Mouse (Mus musculus): ENCODE measurements around the gene Ier5l. TPM values are rescaled to one million over a fixed set of nuclear protein-coding genes. Genes with fewer than 3 reads are reported as not detected.

Gene Ier5l
- polyA plus RNA-seq, 1 experiment from 2014 or later, result 1.6 TPM

GRCm38 (mm10) chr2:30464411-30464810 is 9.6 kb downstream of the Ier5l start:
- no peak overlapping the region for H3K9ac ChIP-seq
- ATAC-seq, result no peak

GRCm38 (mm10) chr2:30463904-30464330 is 10.1 kb downstream of the Ier5l start:
- peak; percentile 96 for ATAC-seq

More at GRCm38 (mm10) chr2:30464411-30464810, 9.6 kb downstream of the Ier5l start:
- H3K4me3 ChIP-seq (replicated peaks), result peak overlapping the region; percentile 23
- H3K27me3 ChIP-seq (replicated peaks), result no peaks in the 10 kb centered on the region
- peak overlapping the region; percentile 74 for H3K27ac ChIP-seq
- H3K36me3 ChIP-seq, result no peaks in the 10 kb centered on the region
- H3K9me3 ChIP-seq, result no peaks in the 10 kb centered on the region
- H3K4me2 ChIP-seq (replicated peaks), result peak overlapping the region; percentile 59
- 49% methylated on average over 5 of the region's 5 CpGs for WGBS
- peaks cover 24% of the 10 kb centered on the region for H3K4me1 ChIP-seq (replicated peaks)

GRCm38 (mm10) chr2:30463341-30463761 is 10.7 kb downstream of the Ier5l start:
- Histone ChIP-seq H3K4me3 (replicated peaks) (peak overlapping the region; percentile 23), H3K27ac (peak overlapping the region; percentile 74), H3K27me3 (replicated peaks) (no peaks in the 10 kb centered on the region), H3K4me1 (replicated peaks) (peaks cover 19% of the 10 kb centered on the region), H3K9ac (no peak overlapping the region), H3K9me3 (no peaks in the 10 kb centered on the region), H3K36me3 (no peaks in the 10 kb centered on the region), H3K4me2 (replicated peaks) (peak overlapping the region; percentile 59)
- 6% methylated on average over 5 of the region's 5 CpGs for WGBS
- peak; percentile 79 for ATAC-seq

More at GRCm38 (mm10) chr2:30463904-30464330, 10.1 kb downstream of the Ier5l start:
- Histone ChIP-seq H3K36me3 (no peaks in the 10 kb centered on the region), H3K9ac (no peak overlapping the region), H3K27me3 (replicated peaks) (no peaks in the 10 kb centered on the region), H3K4me3 (replicated peaks) (peak overlapping the region; percentile 23), H3K27ac (peak overlapping the region; percentile 74), H3K4me1 (replicated peaks) (peaks cover 20% of the 10 kb centered on the region), H3K9me3 (no peaks in the 10 kb centered on the region), H3K4me2 (replicated peaks) (peak overlapping the region; percentile 59)
- WGBS, result 3% methylated on average over 9 of the region's 9 CpGs

GRCm38 (mm10) chr2:30459241-30459640 is 14.8 kb downstream of the Ier5l start:
- WGBS, result 90% methylated on average over 6 of the region's 6 CpGs
- ATAC-seq, result no peak
- H3K27ac ChIP-seq, result no peak overlapping the region

GRCm38 (mm10) chr2:30458349-30458748 is 15.7 kb downstream of the Ier5l start:
- Histone ChIP-seq H3K27ac (no peak overlapping the region), H3K4me3 (replicated peaks) (no peak overlapping the region), H3K36me3 (no peaks in the 10 kb centered on the region), H3K9ac (no peak overlapping the region), H3K27me3 (replicated peaks) (no peaks in the 10 kb centered on the region), H3K4me2 (replicated peaks) (no peak overlapping the region), H3K9me3 (no peaks in the 10 kb centered on the region), H3K4me1 (replicated peaks) (peaks cover 6% of the 10 kb centered on the region; the same call in 1 of the 2 replicates)
- no peak for ATAC-seq
- WGBS, result 77% methylated on average over 6 of the region's 6 CpGs

More at GRCm38 (mm10) chr2:30459241-30459640, 14.8 kb downstream of the Ier5l start:
- Histone ChIP-seq H3K4me1 (replicated peaks) (peaks cover 13% of the 10 kb centered on the region), H3K4me2 (replicated peaks) (no peak overlapping the region), H3K36me3 (no peaks in the 10 kb centered on the region), H3K4me3 (replicated peaks) (no peak overlapping the region), H3K9ac (no peak overlapping the region), H3K27me3 (replicated peaks) (no peaks in the 10 kb centered on the region), H3K9me3 (no peaks in the 10 kb centered on the region)

- no peak overlapping the region for H3K4me3 ChIP-seq (replicated peaks)
- 68% methylated on average over 13 of the region's 13 CpGs for WGBS
- no peak for ATAC-seq
- H3K9ac ChIP-seq, result no peak overlapping the region
- H3K27me3 ChIP-seq (replicated peaks), result no peaks in the 10 kb centered on the region
- H3K27ac ChIP-seq, result no peak overlapping the region
- H3K4me2 ChIP-seq (replicated peaks), result no peak overlapping the region
- H3K4me1 ChIP-seq (replicated peaks), result no peaks in the 10 kb centered on the region
- H3K9me3 ChIP-seq, result no peaks in the 10 kb centered on the region
- no peaks in the 10 kb centered on the region; the same call in 1 of the 2 replicates for H3K36me3 ChIP-seq
These were observed 17.7 kb downstream of the Ier5l start for GRCm38 (mm10) chr2:30456104-30456980.

- H3K27ac ChIP-seq, result no peak overlapping the region
- H3K27me3 ChIP-seq (replicated peaks), result no peaks in the 10 kb centered on the region
- no peak overlapping the region for H3K9ac ChIP-seq
- H3K4me2 ChIP-seq (replicated peaks), result no peak overlapping the region
- no peak overlapping the region for H3K4me3 ChIP-seq (replicated peaks)
- H3K36me3 ChIP-seq, result peaks cover 12% of the 10 kb centered on the region
- ATAC-seq, result no peak
- no peaks in the 10 kb centered on the region for H3K4me1 ChIP-seq (replicated peaks)
- no peaks in the 10 kb centered on the region for H3K9me3 ChIP-seq
- WGBS, result 84% methylated on average over 5 of the region's 5 CpGs
These were observed 19.4 kb downstream of the Ier5l start for GRCm38 (mm10) chr2:30454587-30454986.

GRCm38 (mm10) chr2:30453570-30453969 is 20.4 kb downstream of the Ier5l start:
- Histone ChIP-seq H3K27me3 (replicated peaks) (no peaks in the 10 kb centered on the region), H3K9ac (no peak overlapping the region), H3K4me1 (replicated peaks) (no peaks in the 10 kb centered on the region), H3K36me3 (peaks cover 19% of the 10 kb centered on the region), H3K4me2 (replicated peaks) (no peak overlapping the region), H3K4me3 (replicated peaks) (no peak overlapping the region), H3K27ac (no peak overlapping the region), H3K9me3 (no peaks in the 10 kb centered on the region)
- 80% methylated on average over 3 of the region's 3 CpGs for WGBS
- ATAC-seq, result no peak

GRCm38 (mm10) chr2:30451525-30451924 is 22.5 kb downstream of the Ier5l start:
- no peak for ATAC-seq
- 69% methylated on average over 3 of the region's 3 CpGs for WGBS
- H3K4me3 ChIP-seq (replicated peaks), result no peak overlapping the region
- H3K9me3 ChIP-seq, result no peaks in the 10 kb centered on the region
- peaks cover 5% of the 10 kb centered on the region; the same call in 1 of the 2 replicates for H3K4me1 ChIP-seq (replicated peaks)
- H3K36me3 ChIP-seq, result peaks cover 24% of the 10 kb centered on the region
- H3K27me3 ChIP-seq (replicated peaks), result no peaks in the 10 kb centered on the region
- H3K4me2 ChIP-seq (replicated peaks), result no peak overlapping the region
- no peak overlapping the region for H3K27ac ChIP-seq
- no peak overlapping the region for H3K9ac ChIP-seq

- Histone ChIP-seq H3K9me3 (no peaks in the 10 kb centered on the region), H3K4me1 (replicated peaks) (peaks cover 14% of the 10 kb centered on the region), H3K27me3 (replicated peaks) (no peaks in the 10 kb centered on the region), H3K27ac (no peak overlapping the region), H3K36me3 (peaks cover 32% of the 10 kb centered on the region), H3K9ac (no peak overlapping the region), H3K4me3 (replicated peaks) (no peak overlapping the region), H3K4me2 (replicated peaks) (no peak overlapping the region)
- 71% methylated on average over 1 of the region's 1 CpGs for WGBS
- no peak for ATAC-seq
These were observed 23.5 kb downstream of the Ier5l start for GRCm38 (mm10) chr2:30450530-30450929.

GRCm38 (mm10) chr2:30448371-30448770 is 25.6 kb downstream of the Ier5l start:
- H3K4me3 ChIP-seq (replicated peaks), result no peak overlapping the region
- peaks cover 36% of the 10 kb centered on the region for H3K4me1 ChIP-seq (replicated peaks)
- no peaks in the 10 kb centered on the region for H3K9me3 ChIP-seq
- H3K27me3 ChIP-seq (replicated peaks), result no peaks in the 10 kb centered on the region
- no peak overlapping the region for H3K4me2 ChIP-seq (replicated peaks)
- H3K27ac ChIP-seq, result no peak overlapping the region
- peaks cover 33% of the 10 kb centered on the region for H3K36me3 ChIP-seq
- WGBS, result 93% methylated on average over 7 of the region's 7 CpGs
- no peak overlapping the region for H3K9ac ChIP-seq
- ATAC-seq, result no peak

- ATAC-seq, result no peak
- 82% methylated on average over 10 of the region's 10 CpGs for WGBS
- Histone ChIP-seq H3K9ac (no peak overlapping the region), H3K4me3 (replicated peaks) (no peak overlapping the region), H3K9me3 (no peaks in the 10 kb centered on the region), H3K4me2 (replicated peaks) (no peak overlapping the region), H3K27ac (peak overlapping the region; percentile 19; the same call in 1 of the 2 replicates), H3K4me1 (replicated peaks) (peaks cover 48% of the 10 kb centered on the region), H3K27me3 (replicated peaks) (no peaks in the 10 kb centered on the region), H3K36me3 (peaks cover 37% of the 10 kb centered on the region)
These were observed 26.9 kb downstream of the Ier5l start for GRCm38 (mm10) chr2:30446891-30447826.

All from intestine, embryonic 15.5 days (tissue).